Mouse (Mus musculus) kidney, adult 2 months (tissue): ENCODE measurements around the gene Plppr3.

Source experiments
- CTCF ChIP-seq: fragments of 200-500 bp; conservative IDR thresholded peaks from 2 replicates; pipeline ENCODE4 v1.5.1; 2011; ENCODE audit warnings: low read depth, mild to moderate bottlenecking, control low read depth, low read length, moderate library complexity, mixed read lengths; ENCODE audit not compliant: insufficient read depth, insufficient read length
- POLR2A ChIP-seq: fragments of 200-500 bp; IDR thresholded peaks from one replicate; pipeline ENCODE4 v1.6.1; 2011; ENCODE audit warnings: low read depth, low read length, control low read depth

GRCm38 (mm10) chr10:79821731-79822130, 52.7 kb downstream of the Plppr3 start:
- TF ChIP-seq POLR2A: no peak
- TF ChIP-seq CTCF: no peak
